Mouse (Mus musculus) liver, embryonic 14.5 days (tissue): ENCODE measurements at regions not wholly inside any gene's neighbourhood (a gene's known extent, or its start where the extent isn't known, plus 50 kb on each side); places are given as distances from the start of the nearest gene placed in this dataset.

Experiments used
- CTCF ChIP-seq: IDR thresholded peaks from 2 replicates; pipeline ENCODE4 v1.5.1; 2016; ENCODE audit warnings: antibody characterized with exemption, low read depth, control low read depth
- EP300 ChIP-seq: IDR thresholded peaks from 2 replicates; pipeline ENCODE4 v1.6.1; 2016; ENCODE audit warnings: antibody characterized with exemption, low read depth

GRCm38 (mm10) chr6:50052416-50052815 lies 57.6 kb upstream of the Mpp6 start:
- TF ChIP-seq EP300 = no peak
- no peak for TF ChIP-seq CTCF
